Mouse (Mus musculus) heart, embryonic 16.5 days (tissue): ENCODE results near the gene Tbc1d24. TPM values are rescaled to one million over a fixed set of nuclear protein-coding genes. Genes with fewer than 3 reads are reported as not detected.
"Not testable (repeated sequence)": the region's sequence is repeated elsewhere in the genome, so short reads cannot be mapped to it uniquely, and the experiment has no call there.

Experiments
- ATAC-seq: fragments of 200-750 bp; cut with Nextera tagmentation; replicated peaks from 2 replicates; pipeline ENCODE4 v1.8.0; 2017; ENCODE audit warnings: moderate number of reproducible peaks; ENCODE audit not compliant: insufficient read depth, low FRiP score; ENCODE audit errors: extremely low read depth
- H3K27ac ChIP-seq: fragments of 300-500 bp; sonication (generic); 2 replicates; pipeline ENCODE4 v1.5.1; 2014; ENCODE audit warnings: mild to moderate bottlenecking, low read length, control low read depth, moderate library complexity
- H3K27me3 ChIP-seq: fragments of 300-500 bp; sonication (generic); 2 replicates; pipeline ENCODE4 v1.6.1; 2014; ENCODE audit warnings: low read length, mixed read lengths; ENCODE audit not compliant: control insufficient read depth, insufficient read depth
- H3K36me3 ChIP-seq: fragments of 300-500 bp; sonication (generic); 2 replicates; pipeline ENCODE4 v1.6.1; 2014; ENCODE audit not compliant: control insufficient read depth, insufficient read depth
- H3K4me1 ChIP-seq: fragments of 300-500 bp; sonication (generic); 2 replicates; pipeline ENCODE4 v1.6.1; 2014; ENCODE audit warnings: low read length, mixed read lengths; ENCODE audit not compliant: control insufficient read depth, insufficient read depth
- H3K4me2 ChIP-seq: fragments of 300-500 bp; sonication (generic); 2 replicates; pipeline ENCODE4 v1.6.1; 2014; ENCODE audit warnings: low read depth, mild to moderate bottlenecking, control low read depth, low read length
- H3K4me3 ChIP-seq: fragments of 300-500 bp; sonication (generic); 2 replicates; pipeline ENCODE4 v1.5.1; 2014; ENCODE audit warnings: mild to moderate bottlenecking, control low read depth, low read length
- H3K9ac ChIP-seq: fragments of 300-500 bp; sonication (generic); 2 replicates; pipeline ENCODE4 v1.6.1; 2014; ENCODE audit warnings: low read length, control low read depth
- H3K9me3 ChIP-seq: fragments of 300-500 bp; sonication (generic); replicated peaks from 2 replicates; pipeline ENCODE4 v1.6.1; 2016; ENCODE audit warnings: low read length; ENCODE audit not compliant: control insufficient read depth
- WGBS: fragments of 180-500 bp; shearing (Covaris S2); extraction: QIAGEN DNeasy Blood & Tissue Kit; methylation state at CpG from one replicate; pipeline ENCODE4 v1.1.7; 2014; 5-methylcytosine and 5-hydroxymethylcytosine counted together
- microRNA-seq: library from miRNA; unstranded; fragments of <30 nt; microRNA quantifications from one replicate; pipeline ENCODE4, GENCODE M21; 2017
- polyA plus RNA-seq: library from polyadenylated mRNA; unstranded; fragments of >200 nt; fragmentation: Nextera tagmentation; extraction: Ambion mirVana; gene quantifications from 2 replicates; pipeline ENCODE4 v1.2.1, GENCODE M21; 2015

Tbc1d24 gene
- polyA plus RNA-seq, 1 experiment from 2014 or later = 3.7 TPM

DNA sequence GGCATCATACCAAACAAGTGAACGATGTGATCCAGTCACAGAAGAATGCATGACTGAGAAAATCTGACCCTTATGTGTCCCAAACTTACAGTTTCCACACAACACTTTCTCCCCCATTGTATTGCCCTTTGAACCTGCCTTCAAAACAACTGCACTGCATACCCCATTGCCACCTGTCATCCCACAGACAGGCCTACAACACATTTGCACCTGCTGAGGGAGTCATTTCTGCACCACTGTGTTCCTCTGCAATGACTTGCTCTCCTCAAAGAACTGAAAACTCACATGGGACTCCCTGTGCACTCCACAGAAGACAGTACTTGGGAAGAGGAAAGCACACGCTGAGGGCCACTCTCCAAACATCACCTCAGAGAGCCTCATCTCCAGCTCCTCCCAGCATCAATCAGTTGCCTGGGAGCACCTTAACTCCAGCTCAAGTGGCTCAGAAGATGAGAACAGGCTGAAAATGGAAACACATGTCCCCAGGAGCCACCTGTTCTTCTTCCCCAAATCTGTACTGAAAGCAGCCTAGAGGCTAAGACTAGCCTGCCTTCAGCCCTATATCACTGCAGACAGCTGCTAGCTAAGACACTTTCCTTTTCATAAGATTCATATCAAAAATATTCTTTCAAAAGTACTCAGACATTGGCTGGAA, 68.0 kb downstream of the Tbc1d24 start:
- Histone ChIP-seq H3K4me1 (peaks cover 28% of the 10 kb centered on the region), H3K4me2 (no peak overlapping the region), H3K27ac (peak overlapping the region; percentile 43; the same call in 1 of the 2 replicates), H3K27me3 (no peaks in the 10 kb centered on the region), H3K36me3 (no peaks in the 10 kb centered on the region), H3K9ac (no peak overlapping the region), H3K9me3 (no peaks in the 10 kb centered on the region), H3K4me3 (no peak overlapping the region)
- 42% methylated on average over 2 of the region's 2 CpGs for WGBS
- no peak for ATAC-seq

DNA sequence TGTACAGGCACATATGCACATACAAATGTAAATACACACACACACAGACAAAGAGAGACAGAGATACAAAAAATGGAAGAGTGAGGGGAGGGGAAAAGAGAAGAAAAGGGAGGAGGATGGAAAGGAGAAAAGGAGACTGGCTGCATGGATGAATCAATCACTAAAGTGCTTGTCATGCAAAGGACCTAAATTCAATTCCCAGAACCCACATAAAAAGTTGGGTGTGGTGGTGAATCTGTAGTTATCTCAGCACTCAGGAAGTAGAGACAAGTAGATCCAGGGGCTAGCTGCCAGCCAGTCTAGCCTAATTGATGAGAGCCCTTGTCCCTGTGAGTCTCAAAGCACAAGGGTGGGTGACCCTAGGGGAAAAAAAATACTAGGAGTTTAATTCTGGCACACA, 71.3 kb downstream of the Tbc1d24 start:
- H3K9me3 ChIP-seq = no peaks in the 10 kb centered on the region
- H3K4me3 ChIP-seq = no peak overlapping the region
- no peak for ATAC-seq
- H3K27ac ChIP-seq = no peak overlapping the region
- no peak overlapping the region for H3K9ac ChIP-seq
- H3K36me3 ChIP-seq = no peaks in the 10 kb centered on the region
- no peak overlapping the region for H3K4me2 ChIP-seq
- no peaks in the 10 kb centered on the region for H3K27me3 ChIP-seq
- peaks cover 20% of the 10 kb centered on the region for H3K4me1 ChIP-seq

DNA sequence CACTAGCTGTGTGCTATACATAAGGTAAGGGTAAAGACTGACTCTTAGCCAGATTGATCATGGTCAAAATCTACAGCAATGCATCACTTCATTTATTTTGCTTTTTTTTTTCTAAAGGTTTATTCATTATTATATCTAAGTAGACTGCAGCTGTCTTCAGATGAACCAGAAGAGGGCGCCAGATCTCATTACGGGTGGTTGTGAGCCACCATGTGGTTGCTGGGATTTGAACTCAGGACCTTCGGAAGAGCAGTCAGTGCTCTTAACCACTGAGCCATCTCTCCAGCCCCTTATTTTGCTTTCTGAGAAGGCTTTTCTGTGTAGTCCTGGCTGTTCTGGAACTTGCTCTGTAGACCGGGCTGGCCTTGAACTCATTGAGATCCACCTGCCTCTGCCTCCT, 72.4 kb downstream of the Tbc1d24 start:
- H3K4me1 ChIP-seq = peaks cover 17% of the 10 kb centered on the region
- H3K27ac ChIP-seq, H3K4me2 ChIP-seq, H3K4me3 ChIP-seq, ATAC-seq, H3K9ac ChIP-seq, H3K36me3 ChIP-seq, H3K9me3 ChIP-seq, H3K27me3 ChIP-seq: not testable (repeated sequence)
- WGBS = 84% methylated on average over 4 of the region's 4 CpGs

DNA sequence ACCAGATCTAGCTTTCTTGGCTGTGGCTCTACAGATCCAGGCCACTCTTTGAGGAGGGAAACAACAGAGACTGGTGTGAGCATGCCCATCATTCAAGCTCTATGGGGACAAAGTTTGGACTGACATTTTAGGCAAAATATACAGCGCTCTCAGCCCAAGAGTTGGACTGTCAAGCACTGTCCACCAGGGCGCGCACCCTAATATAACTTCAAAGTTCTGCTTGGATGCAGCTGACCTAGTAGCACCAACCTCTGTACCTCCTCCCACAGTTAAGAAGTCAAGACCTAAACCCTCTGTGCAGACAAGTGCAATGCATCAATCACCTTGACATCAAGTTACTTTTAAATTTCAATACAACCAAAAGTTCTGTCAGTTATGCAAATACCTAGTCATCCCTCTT, 73.8 kb downstream of the Tbc1d24 start:
- Histone ChIP-seq H3K36me3 (no peaks in the 10 kb centered on the region), H3K4me1 (peaks cover 10% of the 10 kb centered on the region; the same call in 1 of the 2 replicates), H3K9ac (no peak overlapping the region), H3K4me2 (no peak overlapping the region), H3K27me3 (no peaks in the 10 kb centered on the region), H3K27ac (no peak overlapping the region), H3K4me3 (no peak overlapping the region), H3K9me3 (no peaks in the 10 kb centered on the region)
- 90% methylated on average over 3 of the region's 3 CpGs for WGBS
- no peak for ATAC-seq

DNA sequence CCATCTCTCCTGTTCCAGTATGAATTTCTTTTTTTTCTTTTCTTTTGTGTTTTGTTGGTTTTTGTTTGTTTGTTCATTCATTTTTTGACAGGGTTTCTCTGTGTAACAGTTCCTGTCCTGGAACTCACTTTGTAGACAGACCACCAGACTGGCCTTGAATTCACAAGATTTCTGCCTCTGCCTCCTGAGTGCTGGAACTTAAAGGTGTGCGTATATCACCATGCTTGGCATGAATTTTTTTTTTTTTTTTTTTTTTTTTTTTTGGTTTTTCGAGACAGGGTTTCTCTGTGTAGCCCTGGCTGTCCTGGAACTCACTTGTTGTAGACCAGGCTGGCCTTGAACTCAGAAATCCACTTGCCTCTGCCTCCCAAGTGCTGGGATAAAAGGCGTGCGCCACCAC, 76.1 kb downstream of the Tbc1d24 start:
- not testable (repeated sequence) for H3K27ac ChIP-seq, ATAC-seq, H3K9ac ChIP-seq, H3K36me3 ChIP-seq, H3K4me2 ChIP-seq, H3K27me3 ChIP-seq, H3K4me3 ChIP-seq, H3K4me1 ChIP-seq, H3K9me3 ChIP-seq
- 83% methylated on average over 4 of the region's 4 CpGs for WGBS

DNA sequence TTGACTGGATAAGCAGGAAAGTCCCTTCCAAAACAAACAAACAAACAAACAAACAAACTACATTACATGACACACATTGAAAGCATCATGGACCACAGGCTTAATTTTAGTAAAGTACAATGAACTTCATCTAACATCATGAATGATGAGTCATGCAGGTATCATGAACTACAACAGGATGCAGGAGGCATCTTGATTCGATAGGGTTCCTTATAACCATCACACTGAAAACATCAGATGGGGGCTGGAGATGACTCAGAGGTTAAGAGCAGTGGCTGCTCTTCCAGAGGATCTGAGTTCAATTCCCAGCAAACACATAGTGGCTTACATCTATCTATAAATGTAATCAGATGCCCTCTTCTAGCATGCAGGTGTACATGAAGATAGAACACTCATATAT, 77.8 kb downstream of the Tbc1d24 start:
- no peak overlapping the region for H3K4me3 ChIP-seq
- peaks cover 8% of the 10 kb centered on the region for H3K4me1 ChIP-seq
- H3K9ac ChIP-seq = no peak overlapping the region
- H3K27me3 ChIP-seq = no peaks in the 10 kb centered on the region
- no peaks in the 10 kb centered on the region for H3K36me3 ChIP-seq
- 85% methylated on average over 1 of the region's 1 CpGs for WGBS
- ATAC-seq = no peak
- H3K9me3 ChIP-seq = no peaks in the 10 kb centered on the region
- no peak overlapping the region for H3K27ac ChIP-seq
- H3K4me2 ChIP-seq = no peak overlapping the region

DNA sequence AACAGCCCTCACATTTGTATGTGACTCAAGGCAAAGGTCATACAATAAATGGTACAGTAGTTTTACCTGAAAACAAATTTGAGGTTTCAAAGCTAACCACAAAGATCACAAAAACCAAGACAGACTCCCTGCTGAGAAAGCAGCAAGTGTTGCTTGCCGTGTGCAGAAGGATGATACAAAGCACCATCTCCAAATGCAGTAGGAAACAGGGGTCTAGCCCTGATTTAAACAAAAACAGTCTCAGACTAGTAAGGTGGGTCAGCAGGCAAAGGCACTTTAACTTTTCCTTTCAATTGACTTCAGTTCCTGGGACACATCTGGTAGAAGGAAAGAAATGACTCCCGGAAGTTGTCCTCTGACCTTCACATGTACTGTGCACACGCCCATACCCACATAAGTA, 78.6 kb downstream of the Tbc1d24 start:
- ATAC-seq = no peak
- Histone ChIP-seq H3K4me3 (no peak overlapping the region), H3K9ac (no peak overlapping the region), H3K9me3 (peaks cover 1% of the 10 kb centered on the region; the same call in 1 of the 2 replicates), H3K27me3 (no peaks in the 10 kb centered on the region), H3K36me3 (no peaks in the 10 kb centered on the region), H3K4me1 (peaks cover 8% of the 10 kb centered on the region), H3K4me2 (no peak overlapping the region), H3K27ac (no peak overlapping the region)
- WGBS = 74% methylated on average over 3 of the region's 3 CpGs

Small RNAs within 50 kb of the gene (microRNA-seq; reads per million reads assigned to microRNA genes)
- gene Mir5134 (1.2 reads per million), gene Mir6965 (1.2 reads per million)

Other genes starting within 250 kb of the Tbc1d24 start
- gene Prss30, start 225.0 kb downstream of the Tbc1d24 start, polyA plus RNA-seq = 0.39 and 0.40 TPM in 2 replicates
- gene Prss22, start 207.5 kb downstream of the Tbc1d24 start, polyA plus RNA-seq = 0.15 TPM in 1 of 2 replicates, not detected in the other
- gene Prss27, start 167.4 kb downstream of the Tbc1d24 start, polyA plus RNA-seq = 0.14 and 0.15 TPM in 2 replicates
- gene Kctd5, start 132.1 kb downstream of the Tbc1d24 start, polyA plus RNA-seq = 36.5 and 36.6 TPM in 2 replicates
- gene Pdpk1, start 54.6 kb downstream of the Tbc1d24 start, polyA plus RNA-seq = 40.1 and 40.5 TPM in 2 replicates
- gene Amdhd2, start 41.8 kb downstream of the Tbc1d24 start, polyA plus RNA-seq = 25.2 and 28.0 TPM in 2 replicates
- 522 and 538 TPM in 2 replicates for gene Atp6v0c, start 35.9 kb downstream of the Tbc1d24 start, polyA plus RNA-seq
- 1.3 and 1.6 TPM in 2 replicates for gene Ntn3, start 4.0 kb upstream of the Tbc1d24 start, polyA plus RNA-seq
- gene Tedc2, start 15.3 kb upstream of the Tbc1d24 start, polyA plus RNA-seq = 4.2 and 5.7 TPM in 2 replicates
- 37.0 and 43.2 TPM in 2 replicates for gene Ccnf, start 45.9 kb upstream of the Tbc1d24 start, polyA plus RNA-seq
- not detected in 2 replicates for gene Abca17, start 145.5 kb upstream of the Tbc1d24 start, polyA plus RNA-seq
- gene Abca3, start 146.4 kb upstream of the Tbc1d24 start, polyA plus RNA-seq = 6.8 and 9.8 TPM in 2 replicates
- gene Rnps1, start 209.0 kb upstream of the Tbc1d24 start, polyA plus RNA-seq = 211 and 215 TPM in 2 replicates
- 333 and 371 TPM in 2 replicates for gene Eci1, start 221.1 kb upstream of the Tbc1d24 start, polyA plus RNA-seq
- gene Dnase1l2, start 237.5 kb upstream of the Tbc1d24 start, polyA plus RNA-seq = 1.5 and 2.1 TPM in 2 replicates